Mouse (Mus musculus): ENCODE results near the gene Tgfa. TPM values are rescaled to one million over a fixed set of nuclear protein-coding genes. Genes with fewer than 3 reads are reported as not detected.

The Tgfa gene
- polyA plus RNA-seq, 1 experiment from 2014 or later: 1.8 TPM

- no peak overlapping the region for H3K4me3 ChIP-seq (ENCODE audit: low read depth, low read length)
- no peak overlapping the region for H3K27ac ChIP-seq (replicated peaks; ENCODE audit: low read depth, low read length)
- DNase-seq (ENCODE audit: low spot score): no peak
- H3K4me2 ChIP-seq (ENCODE audit: low read depth, low read length): no peak overlapping the region
- H3K9me3 ChIP-seq (replicated peaks; ENCODE audit: control insufficient read depth, low read length): no peaks in the 10 kb centered on the region
- H3K27me3 ChIP-seq (ENCODE audit: control insufficient read depth, insufficient read depth, low read length): no peaks in the 10 kb centered on the region
- no peak for ATAC-seq (replicated peaks; ENCODE audit: insufficient number of reproducible peaks, low FRiP score, low TSS enrichment, low read depth)
- H3K9ac ChIP-seq (replicated peaks; ENCODE audit: low read length): no peak overlapping the region
- no peaks in the 10 kb centered on the region for H3K4me1 ChIP-seq (ENCODE audit: control insufficient read depth, insufficient read depth, low read length)
- H3K36me3 ChIP-seq (replicated peaks; ENCODE audit: control insufficient read depth, insufficient read depth, low read depth, low read length): no peaks in the 10 kb centered on the region
- WGBS: 93% methylated on average over 5 of the region's 5 CpGs
Measured at GRCm38 (mm10) chr6:86322031-86322563, 127.1 kb downstream of the Tgfa start.

DNA sequence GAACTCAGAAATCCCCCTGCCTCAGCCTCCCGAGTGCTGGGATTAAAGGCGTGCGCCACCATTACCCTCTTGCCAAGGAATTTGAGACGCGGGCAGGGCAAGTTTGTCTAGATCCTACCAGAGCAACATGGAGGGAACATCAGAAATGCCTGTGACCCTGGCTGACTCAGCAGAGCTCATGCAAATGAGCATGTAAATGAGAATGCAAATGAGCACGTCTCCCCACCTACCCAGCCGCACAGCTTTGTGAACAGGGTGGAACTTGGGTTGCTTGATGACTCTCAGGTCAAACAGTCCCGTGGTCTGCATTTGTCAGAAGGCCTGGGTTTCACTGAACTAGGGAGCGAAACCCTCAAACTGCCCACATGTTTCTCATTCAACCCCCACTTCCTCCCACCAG is 128.0 kb downstream of the Tgfa start:
- no peak overlapping the region for H3K27ac ChIP-seq (replicated peaks; ENCODE audit: low read depth, low read length)
- no peaks in the 10 kb centered on the region for H3K27me3 ChIP-seq (ENCODE audit: control insufficient read depth, insufficient read depth, low read length)
- no peaks in the 10 kb centered on the region for H3K4me1 ChIP-seq (ENCODE audit: control insufficient read depth, insufficient read depth, low read length)
- 90% methylated on average over 9 of the region's 9 CpGs for whole genome bisulfite sequencing
- H3K9ac ChIP-seq (replicated peaks; ENCODE audit: low read length): no peak overlapping the region
- ATAC-seq (replicated peaks; ENCODE audit: insufficient number of reproducible peaks, low FRiP score, low TSS enrichment, low read depth) (no peak), DNase-seq (ENCODE audit: low spot score) (no peak)
- H3K4me3 ChIP-seq (ENCODE audit: low read depth, low read length): no peak overlapping the region
- no peaks in the 10 kb centered on the region for H3K9me3 ChIP-seq (replicated peaks; ENCODE audit: control insufficient read depth, low read length)
- H3K4me2 ChIP-seq (ENCODE audit: low read depth, low read length): no peak overlapping the region
- no peaks in the 10 kb centered on the region for H3K36me3 ChIP-seq (replicated peaks; ENCODE audit: control insufficient read depth, insufficient read depth, low read depth, low read length)

DNA sequence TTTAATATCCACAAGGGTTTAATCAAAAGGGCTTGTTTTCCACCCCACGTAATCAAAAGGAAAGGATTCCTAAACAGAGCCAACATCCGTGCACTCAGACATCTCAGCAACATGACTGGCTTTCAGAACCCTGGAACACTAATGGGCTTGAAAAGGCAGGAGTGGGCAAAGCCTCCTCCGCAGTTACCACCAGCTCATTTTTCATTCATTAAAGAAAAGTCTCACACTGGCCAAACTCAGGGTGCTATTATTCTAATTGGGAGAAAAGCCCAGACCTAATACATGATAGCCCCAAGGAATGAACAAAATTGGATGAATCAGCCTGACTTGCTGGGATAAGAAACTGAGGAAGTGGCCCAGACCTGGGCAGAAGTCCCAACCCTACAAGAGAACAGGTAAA is 129.4 kb downstream of the Tgfa start:
- H3K4me2 ChIP-seq (ENCODE audit: low read depth, low read length): no peak overlapping the region
- DNase-seq (ENCODE audit: low spot score): no peak
- H3K36me3 ChIP-seq (replicated peaks; ENCODE audit: control insufficient read depth, insufficient read depth, low read depth, low read length): no peaks in the 10 kb centered on the region
- no peak for ATAC-seq (replicated peaks; ENCODE audit: insufficient number of reproducible peaks, low FRiP score, low TSS enrichment, low read depth)
- no peak overlapping the region for H3K27ac ChIP-seq (replicated peaks; ENCODE audit: low read depth, low read length)
- H3K4me1 ChIP-seq (ENCODE audit: control insufficient read depth, insufficient read depth, low read length): no peaks in the 10 kb centered on the region; the same call in 1 of the 2 replicates
- no peak overlapping the region for H3K4me3 ChIP-seq (ENCODE audit: low read depth, low read length)
- WGBS: 78% methylated on average over 3 of the region's 3 CpGs
- H3K9me3 ChIP-seq (replicated peaks; ENCODE audit: control insufficient read depth, low read length): no peaks in the 10 kb centered on the region
- H3K27me3 ChIP-seq (ENCODE audit: control insufficient read depth, insufficient read depth, low read length): no peaks in the 10 kb centered on the region
- no peak overlapping the region for H3K9ac ChIP-seq (replicated peaks; ENCODE audit: low read length)

Other genes starting within 250 kb of the Tgfa start
- 43.7 and 45.3 TPM in 2 replicates for gene Dusp11, start 233.6 kb upstream of the Tgfa start, polyA plus RNA-seq (2014; fragmentation: Nextera tagmentation; extraction: Ambion mirVana)
- gene Figla, start 179.1 kb upstream of the Tgfa start, polyA plus RNA-seq (2014; fragmentation: Nextera tagmentation; extraction: Ambion mirVana): not detected in 2 replicates
- gene Add2, start 166.5 kb upstream of the Tgfa start, polyA plus RNA-seq (2014; fragmentation: Nextera tagmentation; extraction: Ambion mirVana): 19.1 and 22.1 TPM in 2 replicates
- 160 and 172 TPM in 2 replicates for gene Fam136a, start 170.4 kb downstream of the Tgfa start, polyA plus RNA-seq (2014; fragmentation: Nextera tagmentation; extraction: Ambion mirVana)
- gene Snrpg, start 176.1 kb downstream of the Tgfa start, polyA plus RNA-seq (2014; fragmentation: Nextera tagmentation; extraction: Ambion mirVana): 760 and 783 TPM in 2 replicates
- 73.6 and 78.3 TPM in 2 replicates for gene Pcyox1, start 201.9 kb downstream of the Tgfa start, polyA plus RNA-seq (2014; fragmentation: Nextera tagmentation; extraction: Ambion mirVana)
- 228 and 232 TPM in 2 replicates for gene Tia1, start 209.0 kb downstream of the Tgfa start, polyA plus RNA-seq (2014; fragmentation: Nextera tagmentation; extraction: Ambion mirVana)
- not detected in 2 replicates for gene Gm44790, start 231.4 kb downstream of the Tgfa start, polyA plus RNA-seq (2014; fragmentation: Nextera tagmentation; extraction: Ambion mirVana)
- 23.8 and 25.1 TPM in 2 replicates for gene C87436, start 243.2 kb downstream of the Tgfa start, polyA plus RNA-seq (2014; fragmentation: Nextera tagmentation; extraction: Ambion mirVana)

Measured in embryonic facial prominence, embryonic 11.5 days (tissue).